In genomic region chr10:12820978-12821735, GRCm38 (mm10) we compare ENCODE assay signal across 11 mouse cellular contexts. TPM values are rescaled to one million over a fixed set of nuclear protein-coding genes. Genes with fewer than 3 reads are reported as not detected.
DNase-seq lines count a peak whose midpoint lies in the region; ATAC-seq and TF ChIP-seq lines count a peak whose summit lies in the region.
"Had no signal": no experiment of that assay in that cellular context is flagged by ENCODE, and none has a peak within 500 bp of the region (broad histone marks: within the 10 kb centered on the region; RNA-seq: fewer than 3 reads in every experiment).

No protein-coding gene starts in this region.

- no peaks in the 10 kb centered on the region; the same call in 1 of the 2 replicates for H3K36me3 ChIP-seq in embryonic facial prominence, embryonic 14.5 days (ENCODE audit: control insufficient read depth, insufficient read depth, low read length)
- no peaks in the 10 kb centered on the region; the same call in 1 of the 2 replicates for H3K36me3 ChIP-seq in embryonic facial prominence, embryonic 10.5 days (replicated peaks)
- no peaks in the 10 kb centered on the region for H3K36me3 ChIP-seq in midbrain, embryonic 10.5 days
- H3K36me3 ChIP-seq: hindbrain, embryonic 12.5 days; midbrain, embryonic 15.5 days had no signal

- no peak overlapping the region for H3K4me2 ChIP-seq in embryonic facial prominence, embryonic 14.5 days (ENCODE audit: low read depth, low read length)
- H3K4me2 ChIP-seq: hindbrain, embryonic 12.5 days; midbrain, embryonic 15.5 days had no signal

- intact Hi-C loops in left cerebral cortex, postnatal 14 days (cut with DNase I): no loop called here

- TF ChIP-seq POLR2A in embryonic fibroblast, embryonic 13.5 days (IDR thresholded peaks at IDR 0.05; ENCODE audit: low read depth, low read length): no peak

- no peak overlapping the region for H3K4me3 ChIP-seq in embryonic facial prominence, embryonic 14.5 days (ENCODE audit: low read depth, low read length)
- no peak overlapping the region for H3K4me3 ChIP-seq in embryonic facial prominence, embryonic 10.5 days
- no peak overlapping the region for H3K4me3 ChIP-seq in embryonic fibroblast, embryonic 13.5 days (ENCODE audit: insufficient read depth, low read length)
- no peak overlapping the region for H3K4me3 ChIP-seq in midbrain, embryonic 10.5 days
- H3K4me3 ChIP-seq: hindbrain, embryonic 12.5 days; midbrain, embryonic 15.5 days had no signal

- WGBS in embryonic facial prominence, embryonic 14.5 days: 76% methylated on average over 13 of the region's 13 CpGs
- WGBS in embryonic facial prominence, embryonic 10.5 days: 90% methylated on average over 13 of the region's 13 CpGs
- 93% methylated on average over 13 of the region's 13 CpGs for WGBS in midbrain, embryonic 10.5 days

- TF ChIP-seq CTCF in embryonic fibroblast, embryonic 13.5 days (IDR thresholded peaks at IDR 0.05; ENCODE audit: borderline replicate concordance, insufficient read depth, low read length): no peak

- H3K4me1 ChIP-seq in embryonic facial prominence, embryonic 14.5 days (ENCODE audit: control insufficient read depth, insufficient read depth, low read length): peaks cover 10% of the 10 kb centered on the region
- H3K4me1 ChIP-seq in embryonic facial prominence, embryonic 10.5 days: peaks cover 22% of the 10 kb centered on the region
- H3K4me1 ChIP-seq in embryonic fibroblast, embryonic 13.5 days (ENCODE audit: control insufficient read depth, insufficient read depth, low read length): peaks cover 28% of the 10 kb centered on the region
- H3K4me1 ChIP-seq in midbrain, embryonic 10.5 days: peaks cover 13% of the 10 kb centered on the region; the same call in 1 of the 2 replicates
- H3K4me1 ChIP-seq: midbrain, embryonic 15.5 days had no signal

- DNase-seq in embryonic facial prominence, embryonic 14.5 days (ENCODE audit: low spot score): peak; percentile 60
- no peak for DNase-seq in embryonic facial prominence, embryonic 10.5 days (ENCODE audit: low spot score)
- peak; percentile 76 for DNase-seq in 416B (ENCODE audit: low read depth)
- DNase-seq in left cerebral cortex, postnatal 14 days (ENCODE audit: low spot score in 2 of 2): peak; percentile 51 to 81
- no peak for DNase-seq in midbrain, embryonic 10.5 days (ENCODE audit: low spot score)
- DNase-seq in lung, postnatal 14 days: no peak
- no peak for DNase-seq in cerebellum, postnatal 36 days

- peak; percentile 58 for ATAC-seq in embryonic facial prominence, embryonic 14.5 days (ENCODE audit: low read depth)
- ATAC-seq: forebrain, embryonic 14.5 days; midbrain, embryonic 15.5 days had no signal

- no peaks in the 10 kb centered on the region for H3K27me3 ChIP-seq in embryonic facial prominence, embryonic 14.5 days (replicated peaks; ENCODE audit: control insufficient read depth, insufficient read depth, low read length)
- H3K27me3 ChIP-seq in embryonic facial prominence, embryonic 10.5 days (replicated peaks; ENCODE audit: low read depth, poor library complexity, severe bottlenecking): no peaks in the 10 kb centered on the region
- no peaks in the 10 kb centered on the region for H3K27me3 ChIP-seq in midbrain, embryonic 10.5 days (ENCODE audit: low read depth, poor library complexity, severe bottlenecking)
- H3K27me3 ChIP-seq: hindbrain, embryonic 12.5 days; midbrain, embryonic 15.5 days had no signal

- H3K27ac ChIP-seq in embryonic facial prominence, embryonic 14.5 days (replicated peaks; ENCODE audit: low read depth, low read length): no peak overlapping the region
- no peak overlapping the region for H3K27ac ChIP-seq in embryonic facial prominence, embryonic 10.5 days (replicated peaks)
- peak overlapping the region; percentile 44; the same call in 1 of the 2 replicates for H3K27ac ChIP-seq in embryonic fibroblast, embryonic 13.5 days (ENCODE audit: insufficient read depth, low read length)
- no peak overlapping the region for H3K27ac ChIP-seq in midbrain, embryonic 10.5 days (replicated peaks)
- H3K27ac ChIP-seq: hindbrain, embryonic 12.5 days; midbrain, embryonic 15.5 days had no signal

- H3K9ac ChIP-seq in embryonic facial prominence, embryonic 14.5 days (ENCODE audit: low read depth, low read length): no peak overlapping the region
- H3K9ac ChIP-seq: hindbrain, embryonic 12.5 days; midbrain, embryonic 15.5 days had no signal

- H3K9me3 ChIP-seq in embryonic facial prominence, embryonic 14.5 days (ENCODE audit: control insufficient read depth, low read length): no peaks in the 10 kb centered on the region
- no peaks in the 10 kb centered on the region for H3K9me3 ChIP-seq in embryonic facial prominence, embryonic 10.5 days
- H3K9me3 ChIP-seq in midbrain, embryonic 10.5 days (replicated peaks): no peaks in the 10 kb centered on the region
- H3K9me3 ChIP-seq: hindbrain, embryonic 12.5 days; midbrain, embryonic 15.5 days had no signal

RNA-seq across cellular contexts. Expression of gene Utrn, which starts 48.0 kb away (rescaled TPM):
- 69.2 and 73.3 TPM in 2 replicates for polyA plus RNA-seq in embryonic facial prominence, embryonic 14.5 days (2014; fragmentation: Nextera tagmentation; extraction: Ambion mirVana)
- polyA plus RNA-seq in embryonic facial prominence, embryonic 10.5 days (2016; fragmentation: Nextera tagmentation; extraction: Ambion mirVana): 58.8 and 63.8 TPM in 2 replicates
- polyA plus RNA-seq in embryonic fibroblast, embryonic 13.5 days (2011; ENCODE audit: insufficient read length, low read depth, missing spikeins): 104 and 132 TPM in 2 replicates
- total RNA-seq in left cerebral cortex, postnatal 14 days (2021): 10 to 100 TPM; 47.9 to 50.3 TPM
- 38.8 and 39.8 TPM in 2 replicates for polyA plus RNA-seq in midbrain, embryonic 10.5 days (2016; fragmentation: Nextera tagmentation; extraction: Ambion mirVana)

Comparison
In these comparisons a context has a peak if more than half of its experiments do, and no peak if none do; other contexts are left out.
1. DNase-seq: peak in embryonic facial prominence, embryonic 14.5 days (single experiment), 416B (single experiment) and left cerebral cortex, postnatal 14 days (2 of 2); none in embryonic facial prominence, embryonic 10.5 days (single experiment), midbrain, embryonic 10.5 days (single experiment), lung, postnatal 14 days (single experiment) and cerebellum, postnatal 36 days (0 of 2).